Mouse (Mus musculus) megakaryocyte-erythroid progenitor cell, adult 5-6 weeks (primary cell): Measurements from ENCODE around the gene Grk3. TPM values are rescaled to one million over a fixed set of nuclear protein-coding genes. Genes with fewer than 3 reads are reported as not detected.

ENCODE experiments used
- ATAC-seq: replicated peaks from 2 replicates; pipeline ENCODE4 v1.8.0; 2016; ENCODE audit warnings: mild to moderate bottlenecking, inconsistent platforms; ENCODE audit not compliant: severe bottlenecking, poor library complexity, low FRiP score, low TSS enrichment
- total RNA-seq, 2 experiments: library from RNA; stranded (forward) in 1 of 2; stranded (reverse) in 1 of 2; fragments of 200-1000, 215-1000 nt in 1 of 2; fragments of >200 nt in 1 of 2; fragmentation: Nextera tagmentation in 1 of 2; gene quantifications; 2 replicates each; pipeline ENCODE4 v1.2.3; 2014 to 2017

Grk3 gene
- total RNA-seq (2014; fragmentation: Nextera tagmentation) (9.7 and 25.0 TPM in 2 replicates), total RNA-seq (2017) (11.7 and 18.7 TPM in 2 replicates)

- peak; percentile 35; the same call in 1 of the 2 replicates for ATAC-seq
Measured at GRCm38 (mm10) chr5:113015236-113016061, at the start of gene Grk3. Gene Grk3, minus strand, starts transcription at chr5:113015791.

- ATAC-seq: peak; percentile 87
Measured at GRCm38 (mm10) chr5:113054308-113054707, 38.7 kb upstream of the Grk3 start.

GRCm38 (mm10) chr5:113050581-113051185, 35.1 kb upstream of the Grk3 start:
- ATAC-seq: no peak

GRCm38 (mm10) chr5:113049876-113050275, 34.3 kb upstream of the Grk3 start:
- ATAC-seq: no peak

- ATAC-seq: no peak
Measured at GRCm38 (mm10) chr5:113045511-113046273, 30.1 kb upstream of the Grk3 start.

DNA sequence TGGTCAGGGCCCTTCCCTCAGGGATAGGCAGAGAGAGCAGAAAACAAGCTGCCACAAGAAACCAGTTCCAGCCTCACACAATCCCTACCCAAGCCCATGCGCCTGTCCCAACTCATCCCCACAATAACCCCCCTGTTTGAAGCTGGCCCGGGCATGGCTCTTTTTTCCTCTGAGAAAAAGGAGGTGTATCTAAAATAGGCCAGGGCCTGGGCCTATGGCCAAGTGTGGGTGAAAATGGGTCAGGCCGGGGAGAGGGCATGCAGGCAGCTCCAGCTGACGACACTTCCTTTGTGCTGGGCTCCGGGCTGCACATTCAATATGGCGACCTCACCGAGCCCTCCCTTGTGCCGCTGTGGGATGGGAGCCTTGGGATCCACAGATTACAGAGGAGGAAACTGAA, 27.9 kb upstream of the Grk3 start:
- no peak for ATAC-seq

GRCm38 (mm10) chr5:113041567-113042071, 26.0 kb upstream of the Grk3 start:
- ATAC-seq: no peak

DNA sequence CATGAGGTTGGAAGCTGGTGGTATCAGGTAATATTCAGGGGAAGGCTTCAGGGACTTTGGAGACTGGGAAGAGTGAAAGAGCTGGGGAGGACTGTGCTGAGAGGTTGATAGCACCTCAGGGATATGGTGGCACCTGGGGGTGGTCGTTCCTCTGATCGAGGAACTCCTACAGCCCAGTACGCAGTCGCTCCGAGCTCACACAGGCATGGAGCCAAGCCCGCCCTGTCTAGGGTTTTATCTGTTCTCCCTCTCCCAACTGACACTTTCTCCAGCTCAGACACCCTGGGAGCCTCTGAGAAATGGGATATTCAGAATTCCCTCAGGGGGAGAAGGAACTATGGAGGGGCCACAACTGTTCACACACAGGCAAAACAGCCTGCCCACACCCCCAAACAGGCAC, 25.2 kb upstream of the Grk3 start:
- peak; percentile 45; the same call in 1 of the 2 replicates for ATAC-seq

DNA sequence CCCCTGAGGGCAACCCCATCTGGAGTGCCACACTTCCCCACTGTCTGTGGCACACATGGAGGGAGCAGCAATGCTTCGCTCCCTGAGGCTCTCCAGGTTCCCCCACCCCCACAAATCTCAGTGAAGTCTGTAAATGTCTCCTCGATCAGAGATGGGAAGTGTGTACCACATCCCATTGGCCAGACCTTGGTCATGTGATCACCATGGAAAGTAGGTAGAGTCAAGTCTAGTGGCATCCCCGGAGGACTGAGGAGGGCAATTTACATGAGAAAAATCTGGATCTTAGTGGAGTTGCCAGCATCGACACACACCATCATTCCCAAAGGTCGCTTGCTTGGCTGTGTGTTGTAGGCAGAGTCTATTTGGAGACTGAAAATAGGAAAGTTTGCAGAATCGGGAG, 23.0 kb upstream of the Grk3 start:
- no peak for ATAC-seq

GRCm38 (mm10) chr5:113035094-113036047, 19.8 kb upstream of the Grk3 start:
- peak; percentile 62 for ATAC-seq

GRCm38 (mm10) chr5:113031201-113031754, 15.7 kb upstream of the Grk3 start:
- no peak for ATAC-seq

- no peak for ATAC-seq
Measured at GRCm38 (mm10) chr5:113030082-113030481, 14.5 kb upstream of the Grk3 start.

DNA sequence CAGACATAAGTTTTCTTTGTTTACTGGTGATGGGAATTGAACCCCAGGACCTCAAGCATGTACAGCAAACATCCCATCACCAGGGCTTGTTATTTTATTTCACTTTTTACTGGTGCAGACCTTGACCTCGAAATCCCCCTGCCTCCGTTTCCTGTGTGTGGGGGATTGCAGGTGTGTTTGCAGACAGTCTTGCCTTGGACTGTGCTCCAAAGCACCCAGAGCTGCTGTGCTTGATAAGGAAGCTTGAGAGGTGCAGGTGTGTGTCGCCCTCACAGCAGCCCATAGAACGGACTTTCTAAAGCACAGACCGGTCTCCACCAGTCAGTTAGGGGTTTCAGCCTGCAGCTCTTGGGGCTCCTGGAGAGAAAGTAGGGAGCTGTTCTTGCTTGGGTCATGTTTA, 11.1 kb upstream of the Grk3 start:
- no peak for ATAC-seq

- ATAC-seq: no peak
Measured at GRCm38 (mm10) chr5:113024154-113024764, 8.7 kb upstream of the Grk3 start.

DNA sequence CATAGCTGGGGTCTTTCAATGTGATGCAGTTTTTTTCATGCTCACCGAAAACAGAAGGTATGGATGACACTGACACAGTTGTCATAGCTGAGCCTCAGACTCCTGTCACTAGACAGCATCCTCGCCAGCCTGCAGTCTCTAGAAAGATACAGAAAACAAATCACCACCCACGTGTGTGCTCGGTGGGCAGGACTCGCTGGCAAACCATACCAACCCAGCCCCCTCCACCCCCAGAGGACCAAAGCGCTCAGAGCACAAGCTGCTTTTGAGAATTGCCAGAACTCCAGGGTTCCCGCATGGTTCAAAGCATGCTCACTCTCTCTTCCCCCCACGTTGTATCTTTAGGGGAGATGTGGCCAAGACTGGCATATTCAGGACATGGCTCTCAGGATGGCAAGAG, 2.6 kb upstream of the Grk3 start:
- no peak for ATAC-seq

DNA sequence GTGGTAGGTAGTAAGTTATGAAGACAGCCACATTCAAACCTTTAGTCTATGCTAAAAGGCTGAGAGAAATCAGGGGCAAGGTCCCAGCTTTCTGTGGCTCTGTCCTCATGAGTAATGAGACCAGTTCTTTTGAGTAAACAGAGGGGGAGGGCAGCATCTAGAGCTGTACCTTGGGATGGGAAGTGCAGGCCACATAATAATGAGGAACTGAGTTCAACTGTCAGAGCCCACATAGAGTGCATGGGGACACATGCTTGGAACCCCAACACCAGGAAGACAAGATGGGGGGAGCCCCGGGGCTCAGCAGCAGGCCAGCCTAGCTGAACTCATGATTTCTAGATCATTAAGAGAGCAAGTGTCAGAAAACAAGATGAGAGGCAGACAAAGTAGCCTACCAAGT, 1.4 kb upstream of the Grk3 start:
- ATAC-seq: no peak

GRCm38 (mm10) chr5:113014808-113015235, 769 bp downstream of the Grk3 start:
- no peak for ATAC-seq

- no peak for ATAC-seq
Measured at GRCm38 (mm10) chr5:113014111-113014807, 1.3 kb downstream of the Grk3 start.
